Mouse (Mus musculus) liver, adult 2 months (tissue): ENCODE results near the gene Opn4.

Experiments
- CTCF ChIP-seq: fragments of 200-500 bp; IDR thresholded peaks from 2 replicates; pipeline ENCODE4 v1.5.1; 2011; ENCODE audit warnings: low read depth, low read length, control low read depth
- POLR2A ChIP-seq: fragments of 200-500 bp; IDR thresholded peaks from 2 replicates; pipeline ENCODE4 v1.6.1; 2011; ENCODE audit warnings: low read length, control low read depth; ENCODE audit not compliant: insufficient read depth; ENCODE audit errors: extremely low read depth

DNA sequence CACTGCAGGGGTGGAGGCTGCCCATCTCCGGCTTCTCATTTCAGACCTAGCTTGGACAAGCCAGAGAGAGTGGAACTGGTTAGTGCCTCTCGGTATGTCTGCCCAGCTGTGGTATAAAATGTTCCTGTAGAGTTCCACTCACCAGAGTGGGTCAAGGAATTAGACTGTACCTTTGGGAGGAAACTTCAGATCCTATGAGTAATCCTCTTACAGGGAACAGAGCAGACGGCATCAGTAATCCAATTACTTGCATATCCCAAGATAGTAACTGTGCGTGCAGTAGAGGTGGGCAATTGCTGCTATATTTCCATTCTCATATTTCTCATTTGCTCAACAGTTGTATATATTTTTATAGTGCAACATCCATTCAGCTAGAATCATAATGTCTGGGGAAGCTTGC lies 11.6 kb upstream of the Opn4 start:
- TF ChIP-seq CTCF = no peak
- TF ChIP-seq POLR2A = no peak
